7 mouse cellular contexts compared by ENCODE assay signal in genomic region chr10:84055402-84056167, GRCm38 (mm10).
DNase-seq lines count a peak whose midpoint lies in the region; ATAC-seq and TF ChIP-seq lines count a peak whose summit lies in the region.

No protein-coding gene starts in this region.

- TF ChIP-seq EP300 in stomach, postnatal 0 days (optimal IDR thresholded peaks at IDR 0.05), result no peak

- 70% methylated on average over 10 of the region's 10 CpGs for WGBS in hindbrain, embryonic 10.5 days
- WGBS in hindbrain, embryonic 13.5 days, result 70% methylated on average over 10 of the region's 10 CpGs
- 61% methylated on average over 10 of the region's 10 CpGs for WGBS in stomach, embryonic 14.5 days
- WGBS in stomach, postnatal 0 days, result 49% methylated on average over 10 of the region's 10 CpGs

- H3K27me3 ChIP-seq in hindbrain, embryonic 10.5 days (ENCODE audit: insufficient read depth, poor library complexity, severe bottlenecking), result peaks cover 3% of the 10 kb centered on the region; the same call in 1 of the 2 replicates
- H3K27me3 ChIP-seq in hindbrain, embryonic 13.5 days, result no peaks in the 10 kb centered on the region
- no peaks in the 10 kb centered on the region for H3K27me3 ChIP-seq in stomach, embryonic 14.5 days (ENCODE audit: control insufficient read depth, insufficient read depth, low read length)
- H3K27me3 ChIP-seq in stomach, postnatal 0 days (ENCODE audit: control insufficient read depth, insufficient read depth, low read length), result no peaks in the 10 kb centered on the region

- H3K36me3 ChIP-seq in hindbrain, embryonic 10.5 days, result no peaks in the 10 kb centered on the region
- H3K36me3 ChIP-seq in hindbrain, embryonic 13.5 days, result no peaks in the 10 kb centered on the region
- H3K36me3 ChIP-seq in stomach, embryonic 14.5 days (ENCODE audit: control insufficient read depth, insufficient read depth, low read length), result no peaks in the 10 kb centered on the region
- H3K36me3 ChIP-seq in stomach, postnatal 0 days (ENCODE audit: control insufficient read depth, insufficient read depth, low read length), result no peaks in the 10 kb centered on the region

- H3K4me3 ChIP-seq in hindbrain, embryonic 10.5 days, result no peak overlapping the region
- H3K4me3 ChIP-seq in hindbrain, embryonic 13.5 days, result no peak overlapping the region
- no peak overlapping the region for H3K4me3 ChIP-seq in stomach, embryonic 14.5 days (ENCODE audit: low read depth, low read length)
- no peak overlapping the region for H3K4me3 ChIP-seq in stomach, postnatal 0 days (ENCODE audit: low read depth, low read length)

- TF ChIP-seq CTCF in stomach, postnatal 0 days (IDR thresholded peaks at IDR 0.05; ENCODE audit: low read depth), result no peak

- no peak for ATAC-seq in hindbrain, embryonic 13.5 days (ENCODE audit: low FRiP score)
- no peak for ATAC-seq in stomach, embryonic 14.5 days (ENCODE audit: insufficient number of reproducible peaks, insufficient read depth, low FRiP score, low read depth)
- no peak for ATAC-seq in stomach, postnatal 0 days (ENCODE audit: low FRiP score, low TSS enrichment)

- H3K4me2 ChIP-seq in hindbrain, embryonic 13.5 days, result no peak overlapping the region
- H3K4me2 ChIP-seq in stomach, embryonic 14.5 days (replicated peaks; ENCODE audit: low read depth, low read length), result no peak overlapping the region
- no peak overlapping the region for H3K4me2 ChIP-seq in stomach, postnatal 0 days (replicated peaks; ENCODE audit: low read depth)

- peak overlapping the region; percentile 23 for H3K27ac ChIP-seq in hindbrain, embryonic 10.5 days
- H3K27ac ChIP-seq in hindbrain, embryonic 13.5 days, result no peak overlapping the region
- peak overlapping the region; percentile 29; the same call in 1 of the 2 replicates for H3K27ac ChIP-seq in stomach, embryonic 14.5 days (ENCODE audit: low read length)
- no peak overlapping the region for H3K27ac ChIP-seq in stomach, postnatal 0 days (replicated peaks)

- peaks cover 34% of the 10 kb centered on the region for H3K4me1 ChIP-seq in hindbrain, embryonic 10.5 days (replicated peaks)
- H3K4me1 ChIP-seq in hindbrain, embryonic 13.5 days (replicated peaks), result peaks cover 25% of the 10 kb centered on the region
- H3K4me1 ChIP-seq in stomach, embryonic 14.5 days (ENCODE audit: control insufficient read depth, insufficient read depth, low read length), result peaks cover 4% of the 10 kb centered on the region; the same call in 1 of the 2 replicates
- H3K4me1 ChIP-seq in stomach, postnatal 0 days (replicated peaks; ENCODE audit: control insufficient read depth, insufficient read depth), result 0 out of 2 replicates have a peak, but pooled peaks cover 4% of the 10 kb centered on the region

- H3K9ac ChIP-seq in hindbrain, embryonic 13.5 days, result no peak overlapping the region
- no peak overlapping the region for H3K9ac ChIP-seq in stomach, embryonic 14.5 days (replicated peaks; ENCODE audit: low read depth, low read length)
- H3K9ac ChIP-seq in stomach, postnatal 0 days (ENCODE audit: low read length), result no peak overlapping the region

- no peak for DNase-seq in hindbrain, embryonic 10.5 days (ENCODE audit: low spot score)
- no peak for DNase-seq in stomach, postnatal 0 days (ENCODE audit: low spot score)
- peak; percentile 27 to 66 for DNase-seq in kidney, postnatal 36 days
- DNase-seq in right cerebral cortex, adult 18-20 months, result no peak
- DNase-seq in gastrocnemius, postnatal 4 days (ENCODE audit: low spot score in 2 of 2), result no peak

- H3K9me3 ChIP-seq in hindbrain, embryonic 10.5 days, result no peaks in the 10 kb centered on the region
- H3K9me3 ChIP-seq in hindbrain, embryonic 13.5 days, result no peaks in the 10 kb centered on the region
- no peaks in the 10 kb centered on the region for H3K9me3 ChIP-seq in stomach, embryonic 14.5 days (ENCODE audit: control insufficient read depth, low read depth, low read length)
- no peaks in the 10 kb centered on the region for H3K9me3 ChIP-seq in stomach, postnatal 0 days (ENCODE audit: control insufficient read depth, low read length)

Comparison
In these comparisons a context has a peak if more than half of its experiments do, and no peak if none do; other contexts are left out.
1. H3K27ac ChIP-seq: peak in hindbrain, embryonic 10.5 days (single experiment) and stomach, embryonic 14.5 days (single experiment); none in hindbrain, embryonic 13.5 days (single experiment) and stomach, postnatal 0 days (single experiment).
2. DNase-seq: peak in kidney, postnatal 36 days (2 of 2); none in hindbrain, embryonic 10.5 days (single experiment), stomach, postnatal 0 days (single experiment), right cerebral cortex, adult 18-20 months (single experiment) and gastrocnemius, postnatal 4 days (0 of 2).